Mouse (Mus musculus): ENCODE measurements around the gene Gm10320. TPM values are rescaled to one million over a fixed set of nuclear protein-coding genes. Genes with fewer than 3 reads are reported as not detected.

Gm10320 gene
- polyA plus RNA-seq, 3 experiments from 2014 or later: 1.2 to 1.8 TPM; not detected in 1

GRCm38 (mm10) chr13:98502813-98503341 is 11.1 kb upstream of the Gm10320 start:
- ATAC-seq: no peak

GRCm38 (mm10) chr13:98502236-98502812 is 10.5 kb upstream of the Gm10320 start:
- ATAC-seq: no peak

GRCm38 (mm10) chr13:98501321-98501720 is 9.5 kb upstream of the Gm10320 start:
- no peak for ATAC-seq

- ATAC-seq: no peak
These were observed 8.8 kb upstream of the Gm10320 start for GRCm38 (mm10) chr13:98500471-98501125.

GRCm38 (mm10) chr13:98498561-98498960 is 6.8 kb upstream of the Gm10320 start:
- no peak for ATAC-seq

- no peak for ATAC-seq
These were observed 6.3 kb upstream of the Gm10320 start for GRCm38 (mm10) chr13:98498080-98498479.

- no peak for ATAC-seq
These were observed 5.4 kb upstream of the Gm10320 start for GRCm38 (mm10) chr13:98496917-98497870.

- ATAC-seq: no peak
These were observed 2.8 kb upstream of the Gm10320 start for GRCm38 (mm10) chr13:98494492-98495064.

- ATAC-seq: no peak
These were observed 911 bp upstream of the Gm10320 start for GRCm38 (mm10) chr13:98492569-98493255.

- no peak for ATAC-seq
These were observed 5.1 kb downstream of the Gm10320 start for GRCm38 (mm10) chr13:98486726-98487125.

GRCm38 (mm10) chr13:98486161-98486560 is 5.6 kb downstream of the Gm10320 start:
- no peak for ATAC-seq

- ATAC-seq: no peak
These were observed 6.4 kb downstream of the Gm10320 start for GRCm38 (mm10) chr13:98485440-98485839.

GRCm38 (mm10) chr13:98477991-98478390 is 13.8 kb downstream of the Gm10320 start:
- ATAC-seq: no peak

- ATAC-seq: no peak
These were observed 14.8 kb downstream of the Gm10320 start for GRCm38 (mm10) chr13:98476839-98477495.

GRCm38 (mm10) chr13:98476175-98476838 is 15.5 kb downstream of the Gm10320 start:
- no peak for ATAC-seq

GRCm38 (mm10) chr13:98475681-98476080 is 16.1 kb downstream of the Gm10320 start:
- ATAC-seq: no peak

- no peak for ATAC-seq
These were observed 18.8 kb downstream of the Gm10320 start for GRCm38 (mm10) chr13:98473034-98473433.

GRCm38 (mm10) chr13:98471756-98472155 is 20.0 kb downstream of the Gm10320 start:
- ATAC-seq: no peak

- ATAC-seq: no peak
These were observed 21.5 kb downstream of the Gm10320 start for GRCm38 (mm10) chr13:98470321-98470720.

- ATAC-seq: no peak
These were observed 21.9 kb downstream of the Gm10320 start for GRCm38 (mm10) chr13:98469916-98470315.

GRCm38 (mm10) chr13:98461467-98461866 is 30.3 kb downstream of the Gm10320 start:
- ATAC-seq: no peak
